Mouse (Mus musculus): ENCODE measurements around the gene Mrpl14.
A peak's percentile ranks its signal among the peaks of the same experiment; 100 is the strongest.

The Mrpl14 gene

GRCm38 (mm10) chr17:45686093-45686619 lies at the start of gene Mrpl14:
Gene Mrpl14 (plus strand): TSS chr17:45686322.
- peak; percentile 90 to 95 for DNase-seq (ENCODE audit: low spot score in 2 of 2)

- no peak for DNase-seq (ENCODE audit: low spot score in 2 of 2)
These were observed 47.4 kb upstream of the Mrpl14 start for GRCm38 (mm10) chr17:45638596-45639295.

GRCm38 (mm10) chr17:45641981-45642380 lies 44.1 kb upstream of the Mrpl14 start:
- DNase-seq (ENCODE audit: low spot score in 2 of 2): no peak

DNA sequence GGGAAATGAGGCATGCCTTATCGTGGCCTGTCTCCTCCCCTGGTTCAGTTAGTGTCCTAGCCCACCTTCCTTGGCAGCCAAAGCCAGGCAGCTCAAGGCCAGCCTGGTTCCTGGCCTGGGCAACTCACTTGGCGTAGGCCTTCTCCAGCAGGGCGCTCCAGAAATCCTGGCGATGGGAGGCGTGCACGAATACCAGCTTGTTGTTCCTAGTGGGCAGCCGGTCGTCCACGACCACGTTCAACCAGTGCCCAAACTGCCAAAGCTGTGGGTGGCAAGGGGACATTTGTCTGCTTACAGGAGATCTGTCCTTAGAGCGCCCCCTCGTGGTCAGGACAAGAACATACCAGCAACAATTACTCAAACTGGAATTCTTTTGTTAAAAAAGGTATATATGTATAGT lies 43.4 kb upstream of the Mrpl14 start:
- DNase-seq (ENCODE audit: low spot score in 2 of 2): peak; percentile 57 to 87

GRCm38 (mm10) chr17:45644185-45644584 lies 41.9 kb upstream of the Mrpl14 start:
- no peak for DNase-seq (ENCODE audit: low spot score in 2 of 2)

DNA sequence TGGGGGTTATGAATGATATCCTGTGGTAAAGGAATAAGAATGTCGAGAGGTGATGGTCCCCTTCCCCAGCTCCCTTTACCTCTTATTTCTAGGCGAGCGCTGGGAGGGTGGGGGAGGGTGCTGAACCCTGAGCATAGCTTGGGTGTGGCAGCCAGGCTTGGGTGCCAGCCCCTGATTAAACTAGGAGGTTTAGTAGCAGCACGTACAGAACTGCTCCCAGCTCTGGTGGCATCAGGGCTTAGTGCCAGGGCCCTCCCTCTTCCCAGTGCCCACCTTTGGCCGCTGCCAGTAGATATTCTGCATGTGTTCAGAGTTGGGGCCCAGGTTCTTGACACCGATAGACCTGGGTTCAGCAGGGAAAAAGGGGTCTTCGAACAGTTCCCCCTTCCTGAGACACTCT lies 32.9 kb upstream of the Mrpl14 start:
- no peak for DNase-seq (ENCODE audit: low spot score in 2 of 2)

- peak in 1 of 2 experiments; percentile 34 for DNase-seq (ENCODE audit: low spot score in 2 of 2)
These were observed 30.3 kb upstream of the Mrpl14 start for GRCm38 (mm10) chr17:45655820-45656219.

GRCm38 (mm10) chr17:45659225-45659624 lies 26.9 kb upstream of the Mrpl14 start, which contains the start of gene Capn11:
Gene Capn11 (minus strand): TSS chr17:45659325.
- DNase-seq (ENCODE audit: low spot score in 2 of 2): no peak

DNA sequence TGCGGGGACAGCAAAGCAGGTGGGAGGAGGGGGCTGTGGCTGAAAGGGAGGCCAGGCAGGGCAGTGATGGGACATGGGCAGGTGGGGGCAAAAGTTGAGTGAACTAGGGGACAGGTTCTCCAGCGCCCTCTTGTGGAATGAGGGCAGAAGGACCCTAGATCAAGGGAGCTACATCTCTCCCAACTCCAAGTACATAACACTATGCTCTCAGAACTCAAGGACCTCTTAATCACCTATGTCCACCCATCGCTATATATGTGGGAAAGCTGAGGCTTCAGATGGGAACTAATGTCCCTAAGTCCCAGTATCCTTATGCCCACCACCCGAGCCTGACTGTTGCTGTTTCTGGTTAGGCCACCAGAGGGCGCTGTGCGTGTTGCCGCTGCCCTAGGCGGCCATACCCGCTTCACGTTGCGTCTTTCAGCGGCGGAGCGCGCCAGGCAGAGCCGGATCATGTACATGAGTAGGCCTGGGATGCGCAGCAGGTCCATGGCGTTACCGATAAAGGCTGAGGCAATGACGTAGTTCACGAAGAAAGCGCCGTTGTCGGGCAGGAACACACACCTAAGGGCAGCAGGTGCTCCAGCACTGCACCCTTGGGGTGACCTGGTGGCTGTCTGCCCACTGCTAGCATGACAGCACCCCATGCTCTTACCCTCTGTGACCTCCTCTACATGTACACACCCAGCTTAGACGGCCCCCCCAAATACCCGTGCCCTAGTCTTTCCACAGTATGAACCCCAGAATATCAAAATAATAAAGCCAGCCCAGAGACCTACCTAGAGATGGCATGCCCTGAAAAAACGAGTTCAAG lies 22.8 kb upstream of the Mrpl14 start:
- DNase-seq (ENCODE audit: low spot score in 2 of 2): peak; percentile 79 to 91

GRCm38 (mm10) chr17:45664608-45665007 lies 21.5 kb upstream of the Mrpl14 start:
- DNase-seq (ENCODE audit: low spot score in 2 of 2): no peak

DNA sequence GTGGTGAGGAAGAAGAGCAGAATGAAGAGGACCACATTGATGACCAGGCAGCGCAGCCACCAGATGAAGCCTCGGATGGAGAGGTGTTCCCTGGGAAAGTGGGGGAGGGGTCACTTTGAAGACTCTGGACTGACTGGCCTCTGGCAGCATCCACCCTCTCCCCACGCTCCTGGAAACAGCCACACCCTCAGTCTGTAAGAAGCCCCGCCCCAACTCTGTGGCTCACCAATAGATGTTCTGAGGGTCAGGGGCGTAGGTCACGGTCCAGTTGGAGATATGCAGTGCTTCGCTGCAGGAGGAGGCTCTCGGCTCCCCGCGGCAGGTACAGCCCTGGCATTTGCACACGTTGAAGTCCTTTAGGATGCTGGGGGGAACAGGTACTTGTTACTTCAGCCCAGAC lies 20.0 kb upstream of the Mrpl14 start:
- DNase-seq (ENCODE audit: low spot score in 2 of 2): no peak

DNA sequence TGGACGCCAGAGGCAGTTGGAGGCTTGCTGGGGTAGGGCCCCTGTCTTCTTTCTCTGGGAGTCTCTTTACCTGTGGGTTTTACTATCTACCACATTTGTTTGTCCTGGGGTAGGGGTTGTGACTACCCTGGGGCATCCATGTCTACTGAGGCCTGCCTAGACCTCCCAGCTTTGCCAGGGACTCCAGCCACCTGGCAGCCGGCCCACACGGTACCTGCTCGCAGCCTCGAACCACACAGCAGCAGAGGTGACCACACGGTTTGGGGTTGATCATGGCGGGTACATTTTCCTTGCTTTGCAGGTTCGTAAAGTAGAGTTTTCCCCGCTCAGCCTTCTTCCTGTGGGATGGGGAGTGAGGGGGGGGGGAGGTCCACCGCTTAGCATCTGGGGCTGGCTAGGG lies 18.6 kb upstream of the Mrpl14 start:
- no peak for DNase-seq (ENCODE audit: low spot score in 2 of 2)

DNA sequence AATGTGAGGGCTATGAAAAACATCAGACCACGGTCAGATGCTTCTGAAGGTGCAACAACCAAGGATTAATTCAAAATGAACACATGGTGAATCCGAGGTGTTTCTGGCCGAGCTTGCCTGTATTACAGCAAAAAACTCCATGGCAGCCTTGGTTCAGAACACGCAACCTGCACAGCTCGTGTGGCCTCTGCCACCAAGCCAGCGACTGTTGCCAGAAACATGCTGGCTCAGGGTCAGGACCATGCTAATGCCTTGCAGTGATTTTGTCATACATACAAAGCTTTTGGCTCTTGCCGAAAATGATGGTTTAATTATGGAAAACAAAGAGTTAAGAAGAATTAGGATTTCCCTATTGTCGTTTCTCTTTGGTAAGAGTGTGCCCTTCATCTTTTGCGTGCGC lies 18.1 kb upstream of the Mrpl14 start:
- DNase-seq (ENCODE audit: low spot score in 2 of 2): no peak

DNA sequence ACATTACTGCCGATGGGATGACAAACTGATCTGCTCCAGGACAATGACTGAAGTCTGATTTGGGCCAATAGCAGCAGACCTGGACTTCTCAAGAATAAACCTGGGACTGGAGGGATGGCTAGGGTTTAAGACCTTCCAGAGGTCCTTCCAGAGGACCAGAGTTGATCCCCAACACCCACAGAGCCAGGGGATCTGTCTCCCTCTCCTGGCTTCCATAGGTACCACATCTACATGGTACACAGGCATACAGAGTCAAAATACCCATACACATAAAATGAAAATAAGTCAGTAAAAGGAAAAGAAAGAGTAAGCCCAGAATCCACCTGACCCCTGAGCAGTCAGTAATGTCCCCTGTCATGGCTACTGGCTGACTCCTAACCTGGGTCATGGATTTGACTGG lies 14.3 kb upstream of the Mrpl14 start:
- DNase-seq (ENCODE audit: low spot score in 2 of 2): no peak

GRCm38 (mm10) chr17:45672598-45672997 lies 13.5 kb upstream of the Mrpl14 start:
- no peak for DNase-seq (ENCODE audit: low spot score in 2 of 2)

- DNase-seq (ENCODE audit: low spot score in 2 of 2): peak; percentile 59 to 79
These were observed 8.0 kb upstream of the Mrpl14 start for GRCm38 (mm10) chr17:45678106-45678505.

DNA sequence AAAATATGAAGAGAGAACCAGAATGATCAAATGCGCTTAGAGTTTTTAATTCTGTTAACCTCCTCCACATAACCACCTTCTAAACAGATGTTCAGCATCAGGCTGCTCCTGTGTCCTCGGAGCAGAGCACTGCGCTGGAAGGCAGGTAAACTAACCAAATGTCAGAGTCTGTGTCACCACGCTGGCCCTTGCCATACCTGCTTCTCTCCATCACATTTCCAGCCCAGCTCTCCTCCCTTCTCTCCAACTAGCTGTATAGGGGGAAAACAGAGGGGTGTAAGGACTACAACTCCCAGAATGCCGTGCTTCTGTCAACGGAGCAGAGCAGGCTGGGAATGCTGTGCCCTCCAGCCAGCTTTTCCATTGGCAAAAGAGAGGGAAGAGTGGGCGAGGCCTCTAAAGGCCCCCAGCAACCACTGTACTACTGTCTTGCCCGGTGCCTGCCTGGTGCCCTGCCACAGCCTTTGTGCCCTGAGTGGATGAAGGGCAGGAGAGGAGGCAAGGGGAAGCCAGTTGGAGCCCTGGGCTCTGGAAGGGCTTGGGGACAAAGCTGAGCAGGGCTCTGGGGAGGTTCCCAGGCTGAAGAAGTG lies 5.6 kb upstream of the Mrpl14 start:
- peak in 1 of 2 experiments; percentile 55 for DNase-seq (ENCODE audit: low spot score in 2 of 2)

- DNase-seq (ENCODE audit: low spot score in 2 of 2): peak in 1 of 2 experiments; percentile 54
These were observed 4.5 kb upstream of the Mrpl14 start for GRCm38 (mm10) chr17:45681588-45681987.

DNA sequence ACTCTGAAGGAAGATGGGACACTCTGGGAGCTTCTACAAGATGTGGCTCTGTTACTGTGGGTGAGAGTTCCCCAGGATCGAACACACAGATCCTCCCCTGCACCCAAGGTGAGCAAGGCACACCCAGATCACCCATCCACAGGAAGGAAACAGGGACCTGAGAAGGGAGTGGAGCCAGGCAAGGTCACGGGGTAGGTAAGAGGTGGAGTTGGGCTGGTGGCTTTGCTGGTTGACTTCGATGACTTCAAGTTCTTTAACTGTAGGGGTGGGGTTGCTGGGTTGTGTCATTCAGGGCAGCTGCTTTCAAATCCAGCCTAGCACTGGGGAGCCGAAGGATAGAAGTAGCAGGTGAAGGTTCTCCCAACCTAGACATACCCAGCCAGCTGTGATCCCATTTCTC lies 3.3 kb upstream of the Mrpl14 start:
- DNase-seq (ENCODE audit: low spot score in 2 of 2): no peak

DNA sequence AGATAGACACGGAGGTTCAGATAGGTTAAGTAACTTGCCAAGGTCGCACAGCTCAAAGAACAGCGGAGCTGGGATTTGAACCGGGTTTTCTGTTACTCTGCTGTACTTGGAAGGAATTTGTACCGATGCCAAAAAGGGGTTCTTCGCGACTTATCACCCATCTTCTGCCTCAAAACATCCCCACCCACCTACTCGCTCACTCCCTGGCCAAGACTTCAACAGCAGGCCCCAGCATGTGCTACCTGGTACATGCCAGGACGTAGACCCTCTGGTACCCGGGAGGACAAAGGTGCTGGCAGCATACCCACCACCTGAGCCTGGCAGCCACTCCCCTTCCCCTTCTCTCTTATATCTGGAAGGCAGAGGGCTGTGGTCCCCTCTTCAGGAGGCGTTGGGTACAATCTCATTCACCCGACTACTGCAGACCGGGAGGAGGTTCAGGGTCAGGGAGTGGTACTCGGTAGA lies 1.4 kb upstream of the Mrpl14 start:
- DNase-seq (ENCODE audit: low spot score in 2 of 2): peak in 1 of 2 experiments; percentile 31

- peak in 1 of 2 experiments; percentile 49 for DNase-seq (ENCODE audit: low spot score in 2 of 2)
These were observed 690 bp upstream of the Mrpl14 start for GRCm38 (mm10) chr17:45685171-45686092.

Measured in cerebellum, postnatal 4 days (tissue).